Mouse (Mus musculus) lung, postnatal 4 days (tissue): Measurements from ENCODE around the gene Otulinl.

Experiments used
- DNase-seq, 2 experiments: peaks; one replicate each; pipeline ENCODE4 v3.0.0; 2021

Gene Otulinl

GRCm38 (mm10) chr15:27678511-27678910, 2.9 kb downstream of the Otulinl start:
- DNase-seq: no peak

GRCm38 (mm10) chr15:27677801-27678200, 3.6 kb downstream of the Otulinl start:
- no peak for DNase-seq

GRCm38 (mm10) chr15:27676211-27676610, 5.2 kb downstream of the Otulinl start:
- DNase-seq: no peak

GRCm38 (mm10) chr15:27675122-27675521, 6.3 kb downstream of the Otulinl start:
- peak in 1 of 2 experiments; percentile 37 for DNase-seq

GRCm38 (mm10) chr15:27674041-27674440, 7.3 kb downstream of the Otulinl start:
- peak; percentile 63 to 73 for DNase-seq

- DNase-seq: peak in 1 of 2 experiments; percentile 39
These were observed 8.2 kb downstream of the Otulinl start for GRCm38 (mm10) chr15:27673151-27673550.

- DNase-seq: no peak
These were observed 9.1 kb downstream of the Otulinl start for GRCm38 (mm10) chr15:27672259-27672658.

GRCm38 (mm10) chr15:27671612-27672245, 9.7 kb downstream of the Otulinl start:
- no peak for DNase-seq

GRCm38 (mm10) chr15:27670708-27671107, 10.7 kb downstream of the Otulinl start:
- no peak for DNase-seq

- no peak for DNase-seq
These were observed 11.4 kb downstream of the Otulinl start for GRCm38 (mm10) chr15:27669931-27670411.

GRCm38 (mm10) chr15:27669276-27669675, 12.1 kb downstream of the Otulinl start:
- DNase-seq: no peak

GRCm38 (mm10) chr15:27668557-27668956, 12.8 kb downstream of the Otulinl start:
- DNase-seq: no peak

- no peak for DNase-seq
These were observed 13.3 kb downstream of the Otulinl start for GRCm38 (mm10) chr15:27668001-27668461.

- DNase-seq: no peak
These were observed 14.4 kb downstream of the Otulinl start for GRCm38 (mm10) chr15:27666911-27667539.

GRCm38 (mm10) chr15:27665392-27665911, 15.9 kb downstream of the Otulinl start:
- DNase-seq: peak; percentile 68 to 70

- DNase-seq: peak; percentile 52
These were observed 17.3 kb downstream of the Otulinl start for GRCm38 (mm10) chr15:27664126-27664525.

GRCm38 (mm10) chr15:27662699-27663098, 18.7 kb downstream of the Otulinl start:
- no peak for DNase-seq

GRCm38 (mm10) chr15:27661696-27662095, 19.7 kb downstream of the Otulinl start:
- no peak for DNase-seq

GRCm38 (mm10) chr15:27659592-27660244, 21.7 kb downstream of the Otulinl start:
- DNase-seq: peak; percentile 80 to 90

- no peak for DNase-seq
These were observed 22.2 kb downstream of the Otulinl start for GRCm38 (mm10) chr15:27659143-27659542.

- no peak for DNase-seq
These were observed 23.0 kb downstream of the Otulinl start for GRCm38 (mm10) chr15:27658356-27658755.

- no peak for DNase-seq
These were observed 23.5 kb downstream of the Otulinl start for GRCm38 (mm10) chr15:27657866-27658265.

- no peak for DNase-seq
These were observed 24.8 kb downstream of the Otulinl start for GRCm38 (mm10) chr15:27656626-27657025.

- DNase-seq: no peak
These were observed 26.4 kb downstream of the Otulinl start for GRCm38 (mm10) chr15:27655015-27655414.
